Mouse (Mus musculus) megakaryocyte-erythroid progenitor cell, adult 5 weeks (primary cell): ENCODE results near the gene Spata9. TPM values are rescaled to one million over a fixed set of nuclear protein-coding genes. Genes with fewer than 3 reads are reported as not detected.

Experiments
- polyA plus RNA-seq: library from polyadenylated mRNA; stranded (reverse); fragments of >175 nt; gene quantifications from 2 replicates; pipeline ENCODE4 v1.2.3, GENCODE M21; 2012

Gene Spata9
- polyA plus RNA-seq, result not detected in 2 replicates

DNA sequence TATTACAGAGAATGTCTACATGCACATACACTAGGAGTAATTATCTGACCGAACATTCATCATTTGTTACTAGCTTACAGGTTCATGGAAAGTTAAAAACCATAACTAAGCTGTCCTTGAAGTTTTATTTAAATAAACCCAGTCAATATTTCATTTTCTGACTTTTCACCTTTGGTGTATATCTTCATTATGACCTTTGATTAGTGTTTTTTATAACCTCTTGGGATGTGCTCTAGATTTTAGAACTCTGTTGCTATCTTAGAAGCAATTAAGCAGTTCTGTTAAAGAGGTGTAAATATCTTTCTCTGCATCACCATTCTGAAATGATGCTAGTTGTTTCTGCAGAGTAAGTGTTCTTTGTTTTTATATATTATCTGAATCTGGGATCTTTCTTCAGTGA, at the start of gene Spata9:
Gene Spata9, plus strand, starts transcription at position 301 of the 400 bp plus-strand sequence.

GRCm38 (mm10) chr13:75943189-75944043, 23.5 kb upstream of the Spata9 start, which contains the start of gene Rhobtb3:
TSS of gene Rhobtb3 (minus strand) at chr13:75943925.

GRCm38 (mm10) chr13:76017974-76018843, 51.3 kb downstream of the Spata9 start, which contains the start of gene Rfesd:
TSS of gene Rfesd (minus strand) at chr13:76018719.

Other genes starting within 250 kb of the Spata9 start
- gene Glrx, start 127.3 kb upstream of the Spata9 start, polyA plus RNA-seq, result 6.9 and 7.2 TPM in 2 replicates
- 1.3 and 2.4 TPM in 2 replicates for gene Rhobtb3, start 23.2 kb upstream of the Spata9 start, polyA plus RNA-seq
- gene Rfesd, start 51.6 kb downstream of the Spata9 start, polyA plus RNA-seq, result 1.5 and 1.6 TPM in 2 replicates
- gene Gpr150, start 89.8 kb downstream of the Spata9 start, polyA plus RNA-seq, result 1.7 and 2.3 TPM in 2 replicates
- 5.5 and 5.8 TPM in 2 replicates for gene Arsk, start 131.5 kb downstream of the Spata9 start, polyA plus RNA-seq
- gene Ttc37, start 131.6 kb downstream of the Spata9 start, polyA plus RNA-seq, result 0.78 and 1.3 TPM in 2 replicates